In the genomic region with DNA sequence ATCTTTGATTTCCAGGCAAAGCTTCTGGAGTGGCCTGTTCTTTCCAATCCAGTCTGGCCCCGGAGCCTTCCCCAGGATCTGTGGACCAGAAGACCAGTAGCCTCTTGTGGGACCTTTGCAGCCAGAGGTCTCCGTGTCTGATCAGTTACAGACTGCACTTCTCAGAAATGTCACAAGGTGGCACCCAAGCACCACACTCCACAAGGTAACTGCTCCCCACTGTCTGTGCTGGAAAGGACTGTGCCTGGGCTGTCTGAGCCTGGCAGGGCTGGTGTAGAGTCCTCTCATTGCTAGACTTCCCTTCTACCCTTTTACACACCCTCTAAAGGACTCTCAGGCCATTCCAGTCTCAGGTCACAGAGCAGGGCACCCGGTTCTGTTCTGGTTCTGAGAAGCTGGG, we compare ENCODE assay signal across 9 mouse cellular contexts. TPM values are rescaled to one million over a fixed set of nuclear protein-coding genes. Genes with fewer than 3 reads are reported as not detected.
DNase-seq lines count a peak whose midpoint lies in the region; ATAC-seq and TF ChIP-seq lines count a peak whose summit lies in the region.
"Had no signal": no experiment of that assay in that cellular context is flagged by ENCODE, and none has a peak within 500 bp of the region (broad histone marks: within the 10 kb centered on the region; RNA-seq: fewer than 3 reads in every experiment).

No protein-coding gene starts in this region.

- no peak overlapping the region for H3K27ac ChIP-seq in bone marrow, adult 2 months (ENCODE audit: control insufficient read depth, insufficient read depth, low read depth, low read length, poor library complexity)
- no peak overlapping the region for H3K27ac ChIP-seq in embryonic facial prominence, embryonic 14.5 days (replicated peaks; ENCODE audit: low read depth, low read length)
- H3K27ac ChIP-seq in heart, embryonic 12.5 days (ENCODE audit: poor library complexity, severe bottlenecking) = no peak overlapping the region
- no peak overlapping the region for H3K27ac ChIP-seq in liver, embryonic 11.5 days (ENCODE audit: low read depth, low read length)
- H3K27ac ChIP-seq in neural tube, embryonic 11.5 days (ENCODE audit: low read depth, low read length) = no peak overlapping the region
- no peak overlapping the region for H3K27ac ChIP-seq in stomach, embryonic 15.5 days
- H3K27ac ChIP-seq: embryonic facial prominence, embryonic 15.5 days had no signal

- H3K27me3 ChIP-seq in C2C12 (ENCODE audit: control insufficient read depth, insufficient read depth, insufficient read length) = no peaks in the 10 kb centered on the region
- no peaks in the 10 kb centered on the region for H3K27me3 ChIP-seq in embryonic facial prominence, embryonic 14.5 days (replicated peaks; ENCODE audit: control insufficient read depth, insufficient read depth, low read length)
- H3K27me3 ChIP-seq in heart, embryonic 12.5 days (replicated peaks) = peaks cover 11% of the 10 kb centered on the region
- H3K27me3 ChIP-seq in liver, embryonic 11.5 days (replicated peaks; ENCODE audit: control insufficient read depth, insufficient read depth, low read length) = peaks cover 4% of the 10 kb centered on the region; the same call in 1 of the 2 replicates
- no peaks in the 10 kb centered on the region for H3K27me3 ChIP-seq in neural tube, embryonic 11.5 days (ENCODE audit: control insufficient read depth, insufficient read depth, low read length)
- no peaks in the 10 kb centered on the region for H3K27me3 ChIP-seq in stomach, embryonic 15.5 days (replicated peaks)
- H3K27me3 ChIP-seq: embryonic facial prominence, embryonic 15.5 days had no signal

- no peak overlapping the region for H3ac ChIP-seq in C2C12 (ENCODE audit: control insufficient read depth, insufficient read length, low read depth)

- no peaks in the 10 kb centered on the region for H3K4me1 ChIP-seq in bone marrow, adult 2 months (ENCODE audit: control insufficient read depth, insufficient read depth, low read length)
- H3K4me1 ChIP-seq in embryonic facial prominence, embryonic 14.5 days (ENCODE audit: control insufficient read depth, insufficient read depth, low read length) = no peaks in the 10 kb centered on the region
- H3K4me1 ChIP-seq in heart, embryonic 12.5 days (replicated peaks) = no peaks in the 10 kb centered on the region
- H3K4me1 ChIP-seq in liver, embryonic 11.5 days (replicated peaks; ENCODE audit: control insufficient read depth, insufficient read depth, low read length) = no peaks in the 10 kb centered on the region
- no peaks in the 10 kb centered on the region for H3K4me1 ChIP-seq in neural tube, embryonic 11.5 days (ENCODE audit: control insufficient read depth, insufficient read depth, low read length)
- H3K4me1 ChIP-seq in stomach, embryonic 15.5 days = no peaks in the 10 kb centered on the region
- H3K4me1 ChIP-seq: embryonic facial prominence, embryonic 15.5 days had no signal

- 32% methylated on average over 3 of the region's 3 CpGs for WGBS in bone marrow, adult 2 months
- 45% methylated on average over 3 of the region's 3 CpGs for WGBS in embryonic facial prominence, embryonic 14.5 days
- WGBS in heart, embryonic 12.5 days = 39% methylated on average over 3 of the region's 3 CpGs
- 33% methylated on average over 3 of the region's 3 CpGs for WGBS in liver, embryonic 11.5 days
- 62% methylated on average over 3 of the region's 3 CpGs for WGBS in neural tube, embryonic 11.5 days
- WGBS in stomach, embryonic 15.5 days = 41% methylated on average over 3 of the region's 3 CpGs

- no peak overlapping the region for H3K9ac ChIP-seq in embryonic facial prominence, embryonic 14.5 days (ENCODE audit: low read depth, low read length)
- H3K9ac ChIP-seq in heart, embryonic 12.5 days = no peak overlapping the region
- H3K9ac ChIP-seq in liver, embryonic 11.5 days (ENCODE audit: low read depth, low read length) = no peak overlapping the region
- H3K9ac ChIP-seq in neural tube, embryonic 11.5 days (ENCODE audit: low read length) = no peak overlapping the region
- H3K9ac ChIP-seq in stomach, embryonic 15.5 days = no peak overlapping the region
- H3K9ac ChIP-seq: embryonic facial prominence, embryonic 15.5 days had no signal

- peak; percentile 77 for ATAC-seq in embryonic facial prominence, embryonic 14.5 days (ENCODE audit: low read depth)
- peak; percentile 43; the same call in 1 of the 2 replicates for ATAC-seq in heart, embryonic 12.5 days (ENCODE audit: insufficient number of reproducible peaks, low FRiP score)
- peak; percentile 65 for ATAC-seq in liver, embryonic 11.5 days (replicated peaks; ENCODE audit: low FRiP score)
- peak; percentile 83 for ATAC-seq in neural tube, embryonic 11.5 days (ENCODE audit: insufficient read depth, low FRiP score, low TSS enrichment)
- ATAC-seq in stomach, embryonic 15.5 days (ENCODE audit: insufficient read depth, low FRiP score, low read depth) = peak; percentile 61; the same call in 1 of the 2 replicates

- no peaks in the 10 kb centered on the region for H3K36me3 ChIP-seq in C2C12 (ENCODE audit: control insufficient read depth, insufficient read depth)
- H3K36me3 ChIP-seq in embryonic facial prominence, embryonic 14.5 days (ENCODE audit: control insufficient read depth, insufficient read depth, low read length) = no peaks in the 10 kb centered on the region
- no peaks in the 10 kb centered on the region for H3K36me3 ChIP-seq in heart, embryonic 12.5 days
- H3K36me3 ChIP-seq in liver, embryonic 11.5 days (ENCODE audit: control insufficient read depth, insufficient read depth, low read length) = no peaks in the 10 kb centered on the region
- no peaks in the 10 kb centered on the region for H3K36me3 ChIP-seq in neural tube, embryonic 11.5 days (ENCODE audit: control insufficient read depth, insufficient read depth, low read length)
- no peaks in the 10 kb centered on the region for H3K36me3 ChIP-seq in stomach, embryonic 15.5 days
- H3K36me3 ChIP-seq: embryonic facial prominence, embryonic 15.5 days had no signal

- peak; percentile 75 for TF ChIP-seq CTCF in C2C12 (IDR thresholded peaks at IDR 0.05; ENCODE audit: control insufficient read depth, insufficient read depth, insufficient read length)
- TF ChIP-seq CTCF in bone marrow, adult 2 months (IDR thresholded peaks at IDR 0.05; ENCODE audit: control insufficient read depth, insufficient read depth, low read length) = peak; percentile 77

- DNase-seq in embryonic facial prominence, embryonic 14.5 days (ENCODE audit: low spot score) = peak; percentile 62
- peak; percentile 81 for DNase-seq in kidney, postnatal 10 days
- peak; percentile 63 for DNase-seq in liver, embryonic 11.5 days (ENCODE audit: low spot score)
- DNase-seq in neural tube, embryonic 11.5 days (ENCODE audit: low spot score) = peak; percentile 75

- no peak overlapping the region for H3K4me3 ChIP-seq in C2C12 (ENCODE audit: insufficient read depth, poor library complexity, severe bottlenecking)
- no peak overlapping the region for H3K4me3 ChIP-seq in bone marrow, adult 2 months (replicated peaks; ENCODE audit: control insufficient read depth, low read depth, low read length)
- H3K4me3 ChIP-seq in embryonic facial prominence, embryonic 14.5 days (ENCODE audit: low read depth, low read length) = no peak overlapping the region
- no peak overlapping the region for H3K4me3 ChIP-seq in heart, embryonic 12.5 days
- no peak overlapping the region for H3K4me3 ChIP-seq in liver, embryonic 11.5 days (ENCODE audit: low read depth, low read length)
- H3K4me3 ChIP-seq in neural tube, embryonic 11.5 days (ENCODE audit: low read depth, low read length) = no peak overlapping the region
- H3K4me3 ChIP-seq in stomach, embryonic 15.5 days (replicated peaks) = no peak overlapping the region
- H3K4me3 ChIP-seq: embryonic facial prominence, embryonic 15.5 days had no signal

- H3K4me2 ChIP-seq in embryonic facial prominence, embryonic 14.5 days (ENCODE audit: low read depth, low read length) = no peak overlapping the region
- H3K4me2 ChIP-seq in heart, embryonic 12.5 days = no peak overlapping the region
- H3K4me2 ChIP-seq in liver, embryonic 11.5 days = no peak overlapping the region
- no peak overlapping the region for H3K4me2 ChIP-seq in neural tube, embryonic 11.5 days (ENCODE audit: low read depth)
- H3K4me2 ChIP-seq in stomach, embryonic 15.5 days = no peak overlapping the region
- H3K4me2 ChIP-seq: embryonic facial prominence, embryonic 15.5 days had no signal

- H3K9me3 ChIP-seq in embryonic facial prominence, embryonic 14.5 days (ENCODE audit: control insufficient read depth, low read length) = no peaks in the 10 kb centered on the region
- no peaks in the 10 kb centered on the region for H3K9me3 ChIP-seq in heart, embryonic 12.5 days (replicated peaks)
- no peaks in the 10 kb centered on the region for H3K9me3 ChIP-seq in liver, embryonic 11.5 days (ENCODE audit: control insufficient read depth, low read length)
- H3K9me3 ChIP-seq in neural tube, embryonic 11.5 days (ENCODE audit: control insufficient read depth, low read length) = no peaks in the 10 kb centered on the region
- no peaks in the 10 kb centered on the region for H3K9me3 ChIP-seq in stomach, embryonic 15.5 days
- H3K9me3 ChIP-seq: embryonic facial prominence, embryonic 15.5 days had no signal

- no peak for TF ChIP-seq POLR2A in bone marrow, adult 2 months (IDR thresholded peaks at IDR 0.05; ENCODE audit: borderline replicate concordance, control insufficient read depth, low read depth, low read length)

- no peaks in the 10 kb centered on the region for H3K79me3 ChIP-seq in C2C12 (ENCODE audit: low read depth)

- no peaks in the 10 kb centered on the region for H3K79me2 ChIP-seq in C2C12 (ENCODE audit: control insufficient read depth, insufficient read depth)

RNA-seq across cellular contexts. Expression of gene Olfr545, which starts 7.5 kb away (rescaled TPM):
- polyA plus RNA-seq in C2C12 (2012; fragmentation: generic; extraction: Trizol) = not detected
- not detected in 2 replicates for polyA plus RNA-seq in bone marrow, adult 2 months (2011; ENCODE audit: insufficient read depth, insufficient read length, low replicate concordance, missing spikeins)
- polyA plus RNA-seq in embryonic facial prominence, embryonic 14.5 days (2014; fragmentation: Nextera tagmentation; extraction: Ambion mirVana) = not detected in 2 replicates
- not detected in 2 replicates for polyA plus RNA-seq in heart, embryonic 12.5 days (2016; fragmentation: Nextera tagmentation; extraction: Ambion mirVana)
- 0.04 and 0.10 TPM in 2 replicates for polyA plus RNA-seq in liver, embryonic 11.5 days (2014; fragmentation: Nextera tagmentation; extraction: Ambion mirVana)
- 0.08 TPM in 1 of 2 replicates, not detected in the other for polyA plus RNA-seq in neural tube, embryonic 11.5 days (2014; fragmentation: Nextera tagmentation; extraction: Ambion mirVana)
- not detected in 2 replicates for polyA plus RNA-seq in stomach, embryonic 15.5 days (2015; fragmentation: Nextera tagmentation; extraction: Ambion mirVana)
- polyA plus RNA-seq: embryonic facial prominence, embryonic 15.5 days had no signal

RNA-seq across cellular contexts. Expression of gene Olfr544, which starts 18.7 kb away (rescaled TPM):
- 0.01 TPM for polyA plus RNA-seq in C2C12 (2012; fragmentation: generic; extraction: Trizol)
- polyA plus RNA-seq in bone marrow, adult 2 months (2011; ENCODE audit: insufficient read depth, insufficient read length, low replicate concordance, missing spikeins) = not detected in 2 replicates
- 0.10 and 0.14 TPM in 2 replicates for polyA plus RNA-seq in embryonic facial prominence, embryonic 14.5 days (2014; fragmentation: Nextera tagmentation; extraction: Ambion mirVana)
- 0.06 and 0.08 TPM in 2 replicates for polyA plus RNA-seq in heart, embryonic 12.5 days (2016; fragmentation: Nextera tagmentation; extraction: Ambion mirVana)
- polyA plus RNA-seq in liver, embryonic 11.5 days (2014; fragmentation: Nextera tagmentation; extraction: Ambion mirVana) = 0.05 and 0.12 TPM in 2 replicates
- polyA plus RNA-seq in neural tube, embryonic 11.5 days (2014; fragmentation: Nextera tagmentation; extraction: Ambion mirVana) = 0.07 and 0.16 TPM in 2 replicates
- polyA plus RNA-seq in stomach, embryonic 15.5 days (2015; fragmentation: Nextera tagmentation; extraction: Ambion mirVana) = 0.04 TPM in 2 replicates

RNA-seq across cellular contexts. Expression of gene Olfr543, which starts 25.4 kb away (rescaled TPM):
- polyA plus RNA-seq in C2C12 (2012; fragmentation: generic; extraction: Trizol) = 0.04 TPM
- polyA plus RNA-seq in bone marrow, adult 2 months (2011; ENCODE audit: insufficient read depth, insufficient read length, low replicate concordance, missing spikeins) = not detected in 2 replicates
- polyA plus RNA-seq in embryonic facial prominence, embryonic 14.5 days (2014; fragmentation: Nextera tagmentation; extraction: Ambion mirVana) = 0.31 and 0.97 TPM in 2 replicates
- polyA plus RNA-seq in heart, embryonic 12.5 days (2016; fragmentation: Nextera tagmentation; extraction: Ambion mirVana) = 0.15 TPM in 1 of 2 replicates, not detected in the other
- 0.40 and 0.47 TPM in 2 replicates for polyA plus RNA-seq in liver, embryonic 11.5 days (2014; fragmentation: Nextera tagmentation; extraction: Ambion mirVana)
- polyA plus RNA-seq in neural tube, embryonic 11.5 days (2014; fragmentation: Nextera tagmentation; extraction: Ambion mirVana) = 0.31 TPM in 1 of 2 replicates, not detected in the other
- 0.41 and 0.53 TPM in 2 replicates for polyA plus RNA-seq in stomach, embryonic 15.5 days (2015; fragmentation: Nextera tagmentation; extraction: Ambion mirVana)

RNA-seq across cellular contexts. Expression of gene Olfr547, which starts 27.7 kb away (rescaled TPM):
- polyA plus RNA-seq in C2C12 (2012; fragmentation: generic; extraction: Trizol) = not detected
- polyA plus RNA-seq in bone marrow, adult 2 months (2011; ENCODE audit: insufficient read depth, insufficient read length, low replicate concordance, missing spikeins) = not detected in 2 replicates
- polyA plus RNA-seq in embryonic facial prominence, embryonic 14.5 days (2014; fragmentation: Nextera tagmentation; extraction: Ambion mirVana) = not detected in 2 replicates
- not detected in 2 replicates for polyA plus RNA-seq in heart, embryonic 12.5 days (2016; fragmentation: Nextera tagmentation; extraction: Ambion mirVana)
- polyA plus RNA-seq in liver, embryonic 11.5 days (2014; fragmentation: Nextera tagmentation; extraction: Ambion mirVana) = not detected in 2 replicates
- polyA plus RNA-seq in neural tube, embryonic 11.5 days (2014; fragmentation: Nextera tagmentation; extraction: Ambion mirVana) = not detected in 2 replicates
- polyA plus RNA-seq in stomach, embryonic 15.5 days (2015; fragmentation: Nextera tagmentation; extraction: Ambion mirVana) = not detected in 2 replicates
- polyA plus RNA-seq: embryonic facial prominence, embryonic 15.5 days had no signal

RNA-seq across cellular contexts. Expression of gene Olfr548-ps1, which starts 33.8 kb away (rescaled TPM):
- polyA plus RNA-seq in C2C12 (2012; fragmentation: generic; extraction: Trizol) = not detected
- polyA plus RNA-seq in bone marrow, adult 2 months (2011; ENCODE audit: insufficient read depth, insufficient read length, low replicate concordance, missing spikeins) = not detected in 2 replicates
- not detected in 2 replicates for polyA plus RNA-seq in embryonic facial prominence, embryonic 14.5 days (2014; fragmentation: Nextera tagmentation; extraction: Ambion mirVana)
- polyA plus RNA-seq in heart, embryonic 12.5 days (2016; fragmentation: Nextera tagmentation; extraction: Ambion mirVana) = not detected in 2 replicates
- not detected in 2 replicates for polyA plus RNA-seq in liver, embryonic 11.5 days (2014; fragmentation: Nextera tagmentation; extraction: Ambion mirVana)
- not detected in 2 replicates for polyA plus RNA-seq in neural tube, embryonic 11.5 days (2014; fragmentation: Nextera tagmentation; extraction: Ambion mirVana)
- polyA plus RNA-seq in stomach, embryonic 15.5 days (2015; fragmentation: Nextera tagmentation; extraction: Ambion mirVana) = not detected in 2 replicates
